Mouse (Mus musculus) MEL (cell line): ENCODE results near the gene Rpl18.

ENCODE experiments used
- BHLHE40 ChIP-seq: IDR thresholded peaks from 2 replicates; pipeline ENCODE4 v1.6.1; 2012; ENCODE audit warnings: low read depth, mild to moderate bottlenecking, inconsistent platforms, low read length, improper control_type of control experiment, borderline replicate concordance
- CHD1 ChIP-seq: IDR thresholded peaks from 2 replicates; pipeline ENCODE4 v1.6.1; 2012; ENCODE audit warnings: low read depth, mild to moderate bottlenecking, inconsistent platforms, low read length, improper control_type of control experiment
- CTCF ChIP-seq, 3 experiments: IDR thresholded peaks in 2 of 3; conservative IDR thresholded peaks in 1 of 3; 2 replicates each; pipeline ENCODE4 v1.5.1; 2011 to 2012; ENCODE audit warnings: low read length in 3 of 3, low read depth in 2 of 3, mild to moderate bottlenecking in 2 of 3, improper control_type of control experiment in 1 of 3, inconsistent platforms in 1 of 3, mixed read lengths in 1 of 3, moderate library complexity in 1 of 3; ENCODE audit not compliant: control insufficient read depth in 1 of 3, insufficient read depth in 1 of 3, poor library complexity in 1 of 3, severe bottlenecking in 1 of 3
- ELF1 ChIP-seq: IDR thresholded peaks from 2 replicates; pipeline ENCODE4 v1.6.1; 2014; ENCODE audit warnings: low read depth, mild to moderate bottlenecking, inconsistent platforms, low read length, improper control_type of control experiment, moderate library complexity
- ETS1 ChIP-seq: IDR thresholded peaks from 2 replicates; pipeline ENCODE4 v1.6.1; 2012; ENCODE audit warnings: low read depth, mild to moderate bottlenecking, inconsistent platforms, low read length, improper control_type of control experiment, moderate library complexity
- HCFC1 ChIP-seq: IDR thresholded peaks from 2 replicates; pipeline ENCODE4 v1.6.1; 2012; ENCODE audit warnings: low read depth, mild to moderate bottlenecking, inconsistent platforms, low read length, improper control_type of control experiment, moderate library complexity
- KAT2A ChIP-seq: conservative IDR thresholded peaks from 2 replicates; pipeline ENCODE4 v1.6.1; 2012; ENCODE audit warnings: low read depth, low read length, improper control_type of control experiment, inconsistent platforms
- MAZ ChIP-seq: IDR thresholded peaks from 2 replicates; pipeline ENCODE4 v1.6.1; 2012; ENCODE audit warnings: low read depth, mild to moderate bottlenecking, inconsistent platforms, low read length, improper control_type of control experiment
- MEF2A ChIP-seq: IDR thresholded peaks from 2 replicates; pipeline ENCODE4 v1.6.1; 2014; ENCODE audit warnings: low read depth, mild to moderate bottlenecking, inconsistent platforms, low read length, improper control_type of control experiment; ENCODE audit not compliant: poor library complexity, insufficient replicate concordance, severe bottlenecking; ENCODE audit errors: extremely low read depth
- POLR2A ChIP-seq, 2 experiments: IDR thresholded peaks; 2 replicates each; pipeline ENCODE4 v1.6.1; 2011 to 2012; ENCODE audit warnings: low read length in 2 of 2, mild to moderate bottlenecking in 2 of 2, control low read depth in 1 of 2, improper control_type of control experiment in 1 of 2, low read depth in 1 of 2, moderate library complexity in 1 of 2; ENCODE audit not compliant: control insufficient read depth in 1 of 2, insufficient read depth in 1 of 2, poor library complexity in 1 of 2

DNA sequence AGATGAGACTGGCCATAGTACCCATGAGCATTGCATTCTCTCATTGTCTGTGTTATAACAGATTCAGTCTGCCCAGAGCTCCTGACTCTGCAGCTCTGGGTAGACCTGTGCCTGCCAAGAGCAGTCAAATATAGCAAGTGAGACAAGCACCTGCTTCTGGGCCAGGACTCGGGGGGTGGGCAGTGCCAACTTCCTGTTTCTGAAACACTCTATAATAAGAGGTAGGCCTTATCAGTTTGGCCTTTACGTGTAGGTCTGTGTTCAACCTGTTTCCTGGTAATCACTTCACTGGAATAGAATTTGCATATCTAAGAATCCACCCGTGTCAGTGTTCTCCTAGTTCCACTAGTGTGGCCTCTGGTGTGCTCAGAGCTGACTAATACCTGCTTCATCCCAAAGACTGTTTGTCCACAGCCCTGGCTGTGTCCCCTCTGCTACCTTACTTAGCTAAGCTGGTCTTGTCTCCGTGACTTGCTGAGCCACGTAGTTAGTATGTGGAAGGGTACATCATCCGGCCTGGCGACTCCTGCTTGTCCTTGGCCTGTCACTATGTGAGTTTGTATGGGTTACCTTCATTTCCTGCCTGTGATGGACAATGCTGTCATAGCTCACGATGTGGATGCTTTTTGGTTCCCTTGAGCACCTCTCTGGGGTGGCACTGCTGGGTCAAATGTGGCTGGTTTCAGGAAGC, 34.1 kb upstream of the Rpl18 start:
- TF ChIP-seq MAZ (no peak), BHLHE40 (no peak), POLR2A (IDR thresholded peaks at IDR 0.05; ENCODE audit: control insufficient read depth in 1 of 2, insufficient read depth in 1 of 2, low read depth in 1 of 2, low read length in 2 of 2, poor library complexity in 1 of 2) (no peak), CTCF (IDR thresholded peaks at IDR 0.05 in 2 of 3, conservative IDR thresholded peaks at IDR 0.05 in 1 of 3; ENCODE audit: control insufficient read depth in 1 of 3, insufficient read depth in 1 of 3, low read depth in 2 of 3, low read length in 3 of 3, poor library complexity in 1 of 3, severe bottlenecking in 1 of 3) (no peak), KAT2A (no peak), HCFC1 (0 out of 2 replicates have a peak, but pooled peaks have one; percentile 35), ETS1 (peak; percentile 68; the same call in 1 of the 2 replicates), MEF2A (no peak), ELF1 (peak; percentile 43; the same call in 1 of the 2 replicates), CHD1 (no peak)
